Mouse (Mus musculus): Measurements from ENCODE around the gene Ablim2. TPM values are rescaled to one million over a fixed set of nuclear protein-coding genes. Genes with fewer than 3 reads are reported as not detected.

The Ablim2 gene
- polyA plus RNA-seq, 1 experiment from 2014 or later, result 2.5 TPM

GRCm38 (mm10) chr5:35807018-35807417, 49.3 kb downstream of the Ablim2 start:
- ATAC-seq (ENCODE audit: low FRiP score, low TSS enrichment), result no peak
- 87% methylated on average over 8 of the region's 8 CpGs for WGBS

GRCm38 (mm10) chr5:35810526-35810925, 52.8 kb downstream of the Ablim2 start:
- H3K36me3 ChIP-seq (ENCODE audit: control insufficient read depth, insufficient read depth, low read length), result no peaks in the 10 kb centered on the region
- 59% methylated on average over 3 of the region's 3 CpGs for WGBS
- no peak overlapping the region for H3K4me2 ChIP-seq (replicated peaks; ENCODE audit: low read depth, low read length)
- no peak overlapping the region for H3K4me3 ChIP-seq (ENCODE audit: low read length)
- no peak overlapping the region for H3K9ac ChIP-seq (ENCODE audit: low read depth, low read length)
- ATAC-seq (ENCODE audit: low FRiP score, low TSS enrichment), result no peak
- H3K9me3 ChIP-seq (ENCODE audit: control insufficient read depth, low read length), result no peaks in the 10 kb centered on the region
- no peaks in the 10 kb centered on the region; the same call in 1 of the 2 replicates for H3K27me3 ChIP-seq (ENCODE audit: control insufficient read depth, insufficient read depth, low read length)
- H3K27ac ChIP-seq (ENCODE audit: low read depth, low read length), result no peak overlapping the region
- H3K4me1 ChIP-seq (ENCODE audit: control insufficient read depth, insufficient read depth, low read length), result no peaks in the 10 kb centered on the region

More at GRCm38 (mm10) chr5:35807018-35807417, 49.3 kb downstream of the Ablim2 start:
- H3K36me3 ChIP-seq (ENCODE audit: control insufficient read depth, insufficient read depth, low read length), result no peaks in the 10 kb centered on the region
- no peaks in the 10 kb centered on the region for H3K27me3 ChIP-seq (ENCODE audit: control insufficient read depth, insufficient read depth, low read length)
- no peaks in the 10 kb centered on the region for H3K4me1 ChIP-seq (ENCODE audit: control insufficient read depth, insufficient read depth, low read length)
- H3K9me3 ChIP-seq (ENCODE audit: control insufficient read depth, low read length), result no peaks in the 10 kb centered on the region
- no peak overlapping the region for H3K9ac ChIP-seq (ENCODE audit: low read depth, low read length)
- H3K27ac ChIP-seq (ENCODE audit: low read depth, low read length), result no peak overlapping the region
- no peak overlapping the region for H3K4me3 ChIP-seq (ENCODE audit: low read length)
- H3K4me2 ChIP-seq (replicated peaks; ENCODE audit: low read depth, low read length), result no peak overlapping the region

DNA sequence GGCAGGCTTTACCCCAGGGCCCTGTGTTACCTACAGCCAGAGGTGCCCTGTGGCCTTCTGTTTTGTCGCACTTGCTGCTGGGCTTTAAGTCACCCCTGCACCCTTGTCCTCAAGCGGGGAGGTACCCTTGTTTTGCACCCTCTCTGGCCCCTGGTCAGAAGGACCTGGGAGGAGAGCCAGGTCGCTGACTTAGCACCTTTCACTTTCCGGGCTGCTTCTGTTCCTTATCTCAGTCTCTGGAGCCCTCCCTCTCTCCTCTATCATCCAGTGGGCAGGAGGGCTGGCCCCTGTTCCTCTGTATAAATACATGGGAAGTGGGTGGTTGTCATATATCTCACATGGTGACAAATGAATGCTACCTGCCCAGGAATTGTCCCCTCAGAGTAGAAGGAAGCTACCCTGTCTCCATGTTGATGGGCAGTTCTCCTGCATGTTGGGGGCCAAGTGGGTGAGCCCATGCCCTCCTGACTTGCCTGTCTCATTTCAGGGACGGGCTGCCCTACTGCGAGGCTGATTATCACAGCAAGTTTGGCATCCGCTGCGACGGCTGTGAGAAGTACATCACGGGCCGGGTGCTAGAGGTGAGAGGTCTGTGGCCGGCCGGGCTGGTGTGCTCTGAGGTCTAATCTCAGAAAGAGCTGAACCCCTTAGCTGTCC, 54.1 kb downstream of the Ablim2 start:
- Histone ChIP-seq H3K4me2 (replicated peaks; ENCODE audit: low read depth, low read length) (no peak overlapping the region), H3K4me3 (ENCODE audit: low read length) (no peak overlapping the region), H3K9ac (ENCODE audit: low read depth, low read length) (no peak overlapping the region), H3K27me3 (ENCODE audit: control insufficient read depth, insufficient read depth, low read length) (no peaks in the 10 kb centered on the region; the same call in 1 of the 2 replicates), H3K9me3 (ENCODE audit: control insufficient read depth, low read length) (no peaks in the 10 kb centered on the region), H3K4me1 (ENCODE audit: control insufficient read depth, insufficient read depth, low read length) (no peaks in the 10 kb centered on the region), H3K27ac (ENCODE audit: low read depth, low read length) (no peak overlapping the region), H3K36me3 (ENCODE audit: control insufficient read depth, insufficient read depth, low read length) (no peaks in the 10 kb centered on the region)
- WGBS, result 82% methylated on average over 13 of the region's 13 CpGs
- no peak for ATAC-seq (ENCODE audit: low FRiP score, low TSS enrichment)

DNA sequence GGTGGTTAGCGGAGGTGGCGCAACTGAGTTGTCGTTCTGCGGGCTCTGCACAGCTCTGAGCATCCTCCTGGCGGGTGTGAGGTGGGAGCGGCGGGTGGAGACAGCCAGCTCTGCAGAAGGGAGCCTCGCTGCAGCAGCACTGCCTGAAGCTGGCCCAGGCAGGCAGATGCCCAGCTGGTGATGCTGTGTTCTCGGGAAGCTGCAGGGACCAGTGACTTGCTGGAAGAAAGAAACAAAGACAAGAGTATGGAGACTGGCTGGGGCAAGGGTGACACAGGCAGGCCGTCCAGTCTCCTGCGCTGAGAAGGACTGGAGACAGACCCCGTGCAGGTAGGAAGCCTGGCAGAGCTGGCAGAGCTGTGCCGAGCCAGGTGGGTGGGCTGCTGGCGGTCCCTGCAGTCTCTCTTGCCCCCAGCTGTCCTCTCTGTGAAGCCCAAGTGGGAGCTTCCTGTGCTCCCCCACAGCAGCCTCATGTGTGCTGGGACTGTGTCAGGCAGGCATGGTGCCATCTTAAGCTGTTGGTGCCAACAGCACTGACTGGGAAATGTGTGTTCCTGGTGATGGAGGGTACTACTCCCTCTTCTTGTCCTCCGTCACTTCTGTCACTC, 56.8 kb downstream of the Ablim2 start:
- no peak overlapping the region for H3K4me3 ChIP-seq (ENCODE audit: low read length)
- H3K36me3 ChIP-seq (ENCODE audit: control insufficient read depth, insufficient read depth, low read length), result no peaks in the 10 kb centered on the region
- no peak for ATAC-seq (ENCODE audit: low FRiP score, low TSS enrichment)
- 65% methylated on average over 15 of the region's 15 CpGs for WGBS
- H3K27me3 ChIP-seq (ENCODE audit: control insufficient read depth, insufficient read depth, low read length), result no peaks in the 10 kb centered on the region; the same call in 1 of the 2 replicates
- no peaks in the 10 kb centered on the region for H3K4me1 ChIP-seq (ENCODE audit: control insufficient read depth, insufficient read depth, low read length)
- H3K9ac ChIP-seq (ENCODE audit: low read depth, low read length), result no peak overlapping the region
- no peaks in the 10 kb centered on the region for H3K9me3 ChIP-seq (ENCODE audit: control insufficient read depth, low read length)
- H3K27ac ChIP-seq (ENCODE audit: low read depth, low read length), result no peak overlapping the region
- no peak overlapping the region for H3K4me2 ChIP-seq (replicated peaks; ENCODE audit: low read depth, low read length)

DNA sequence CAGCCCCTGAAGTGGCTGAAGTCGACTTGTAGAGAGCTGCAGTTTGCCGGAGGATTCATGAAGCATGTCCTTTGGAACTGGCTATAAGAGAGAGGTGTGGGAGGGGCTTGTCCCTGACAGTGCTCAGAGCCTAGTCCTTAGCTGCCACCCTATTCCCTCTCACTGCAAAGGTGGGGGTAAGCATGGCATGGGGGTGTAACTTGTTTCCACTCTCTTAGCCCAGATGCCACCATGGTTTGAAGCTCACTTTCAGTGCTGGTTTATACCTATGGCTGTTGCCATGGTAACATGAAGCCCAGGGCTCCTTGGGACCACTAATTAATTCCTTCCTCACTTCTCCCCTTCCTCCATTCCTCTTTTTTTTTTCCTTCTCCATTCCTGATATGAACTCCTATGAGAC, 57.4 kb downstream of the Ablim2 start:
- no peak overlapping the region for H3K4me2 ChIP-seq (replicated peaks; ENCODE audit: low read depth, low read length)
- no peaks in the 10 kb centered on the region for H3K36me3 ChIP-seq (ENCODE audit: control insufficient read depth, insufficient read depth, low read length)
- H3K27ac ChIP-seq (ENCODE audit: low read depth, low read length), result no peak overlapping the region
- no peaks in the 10 kb centered on the region; the same call in 1 of the 2 replicates for H3K27me3 ChIP-seq (ENCODE audit: control insufficient read depth, insufficient read depth, low read length)
- H3K9ac ChIP-seq (ENCODE audit: low read depth, low read length), result no peak overlapping the region
- no peaks in the 10 kb centered on the region for H3K4me1 ChIP-seq (ENCODE audit: control insufficient read depth, insufficient read depth, low read length)
- WGBS, result 22% methylated on average over 2 of the region's 2 CpGs
- no peak for ATAC-seq (ENCODE audit: low FRiP score, low TSS enrichment)
- no peak overlapping the region for H3K4me3 ChIP-seq (ENCODE audit: low read length)
- no peaks in the 10 kb centered on the region for H3K9me3 ChIP-seq (ENCODE audit: control insufficient read depth, low read length)

- no peaks in the 10 kb centered on the region for H3K36me3 ChIP-seq (ENCODE audit: control insufficient read depth, insufficient read depth, low read length)
- 74% methylated on average over 3 of the region's 5 CpGs for WGBS
- no peak overlapping the region for H3K9ac ChIP-seq (ENCODE audit: low read depth, low read length)
- no peaks in the 10 kb centered on the region for H3K4me1 ChIP-seq (ENCODE audit: control insufficient read depth, insufficient read depth, low read length)
- H3K4me2 ChIP-seq (replicated peaks; ENCODE audit: low read depth, low read length), result no peak overlapping the region
- no peaks in the 10 kb centered on the region; the same call in 1 of the 2 replicates for H3K27me3 ChIP-seq (ENCODE audit: control insufficient read depth, insufficient read depth, low read length)
- H3K9me3 ChIP-seq (ENCODE audit: control insufficient read depth, low read length), result no peaks in the 10 kb centered on the region
- H3K4me3 ChIP-seq (ENCODE audit: low read length), result no peak overlapping the region
- H3K27ac ChIP-seq (ENCODE audit: low read depth, low read length), result no peak overlapping the region
- no peak for ATAC-seq (ENCODE audit: low FRiP score, low TSS enrichment)
Measured at GRCm38 (mm10) chr5:35817266-35817665, 59.6 kb downstream of the Ablim2 start.

DNA sequence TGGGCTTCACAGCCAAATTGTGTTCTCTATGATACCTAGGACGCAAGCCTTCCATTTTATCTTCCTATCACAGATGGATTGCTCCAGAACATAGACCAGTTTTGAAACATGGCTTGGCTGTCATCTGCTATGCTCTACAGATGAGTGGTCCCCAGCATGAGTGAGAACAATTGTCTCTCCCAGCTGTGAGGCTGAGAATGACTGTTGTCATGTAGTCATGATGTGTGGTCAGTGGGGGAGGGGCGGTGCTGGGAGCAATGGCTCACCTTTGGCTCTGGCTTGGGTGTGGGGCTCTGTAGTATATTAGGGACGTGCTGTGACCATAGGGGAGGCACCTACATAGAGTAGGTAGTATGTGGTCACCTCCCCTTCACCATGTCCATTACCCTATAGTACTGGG, 60.2 kb downstream of the Ablim2 start:
- H3K9me3 ChIP-seq (ENCODE audit: control insufficient read depth, low read length), result no peaks in the 10 kb centered on the region
- H3K4me1 ChIP-seq (ENCODE audit: control insufficient read depth, insufficient read depth, low read length), result no peaks in the 10 kb centered on the region
- H3K27me3 ChIP-seq (ENCODE audit: control insufficient read depth, insufficient read depth, low read length), result no peaks in the 10 kb centered on the region; the same call in 1 of the 2 replicates
- 89% methylated on average over 3 of the region's 3 CpGs for WGBS
- H3K9ac ChIP-seq (ENCODE audit: low read depth, low read length), result no peak overlapping the region
- H3K36me3 ChIP-seq (ENCODE audit: control insufficient read depth, insufficient read depth, low read length), result no peaks in the 10 kb centered on the region
- no peak overlapping the region for H3K4me3 ChIP-seq (ENCODE audit: low read length)
- H3K4me2 ChIP-seq (replicated peaks; ENCODE audit: low read depth, low read length), result no peak overlapping the region
- H3K27ac ChIP-seq (ENCODE audit: low read depth, low read length), result no peak overlapping the region
- no peak for ATAC-seq (ENCODE audit: low FRiP score, low TSS enrichment)

DNA sequence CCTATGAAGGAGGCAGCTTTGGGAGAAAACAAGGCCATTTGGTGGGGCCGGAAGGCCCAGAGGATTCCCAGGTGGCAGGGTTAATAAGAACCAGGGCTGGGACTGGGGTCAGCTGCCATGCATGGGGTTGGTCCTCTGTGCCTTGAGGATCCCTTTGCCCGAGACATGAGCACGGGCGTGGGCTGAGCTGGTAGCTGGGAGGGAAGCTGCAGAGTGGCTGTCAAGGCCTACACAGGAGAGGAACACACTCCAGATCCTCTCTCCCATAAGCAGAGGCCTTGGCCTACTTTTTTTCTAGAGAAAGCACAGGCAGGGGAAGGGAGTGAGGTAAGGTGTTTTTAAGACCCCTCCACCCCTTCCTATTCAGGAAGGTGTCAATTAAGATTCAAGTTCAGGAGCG, 65.0 kb downstream of the Ablim2 start:
- no peaks in the 10 kb centered on the region for H3K36me3 ChIP-seq (ENCODE audit: control insufficient read depth, insufficient read depth, low read length)
- 78% methylated on average over 5 of the region's 5 CpGs for WGBS
- H3K9me3 ChIP-seq (ENCODE audit: control insufficient read depth, low read length), result no peaks in the 10 kb centered on the region
- no peak for ATAC-seq (ENCODE audit: low FRiP score, low TSS enrichment)
- H3K4me3 ChIP-seq (ENCODE audit: low read length), result no peak overlapping the region
- no peaks in the 10 kb centered on the region for H3K27me3 ChIP-seq (ENCODE audit: control insufficient read depth, insufficient read depth, low read length)
- H3K4me2 ChIP-seq (replicated peaks; ENCODE audit: low read depth, low read length), result no peak overlapping the region
- no peak overlapping the region for H3K9ac ChIP-seq (ENCODE audit: low read depth, low read length)
- no peaks in the 10 kb centered on the region for H3K4me1 ChIP-seq (ENCODE audit: control insufficient read depth, insufficient read depth, low read length)
- H3K27ac ChIP-seq (ENCODE audit: low read depth, low read length), result no peak overlapping the region

GRCm38 (mm10) chr5:35826465-35826864, 68.8 kb downstream of the Ablim2 start:
- Histone ChIP-seq H3K4me3 (ENCODE audit: low read length) (no peak overlapping the region), H3K4me2 (replicated peaks; ENCODE audit: low read depth, low read length) (no peak overlapping the region), H3K9ac (ENCODE audit: low read depth, low read length) (no peak overlapping the region), H3K36me3 (ENCODE audit: control insufficient read depth, insufficient read depth, low read length) (no peaks in the 10 kb centered on the region), H3K4me1 (ENCODE audit: control insufficient read depth, insufficient read depth, low read length) (no peaks in the 10 kb centered on the region), H3K27me3 (ENCODE audit: control insufficient read depth, insufficient read depth, low read length) (no peaks in the 10 kb centered on the region), H3K9me3 (ENCODE audit: control insufficient read depth, low read length) (no peaks in the 10 kb centered on the region), H3K27ac (ENCODE audit: low read depth, low read length) (no peak overlapping the region)
- 72% methylated on average over 5 of the region's 5 CpGs for WGBS
- no peak for ATAC-seq (ENCODE audit: low FRiP score, low TSS enrichment)

Measured in kidney, embryonic 14.5 days (tissue).